Mouse (Mus musculus): Measurements from ENCODE around the gene Ubqln1.
A peak's percentile ranks its signal among the peaks of the same experiment; 100 is the strongest.

The Ubqln1 gene

GRCm38 (mm10) chr13:58213801-58214200, 1.7 kb downstream of the Ubqln1 start:
- DNase-seq (ENCODE audit: low read depth, low spot score), result peak; percentile 79
- Histone ChIP-seq H3K36me3 (ENCODE audit: control insufficient read depth, insufficient read depth, low read length, poor library complexity, severe bottlenecking) (no peaks in the 10 kb centered on the region), H3K27me3 (ENCODE audit: control insufficient read depth, insufficient read depth, low read length, poor library complexity, severe bottlenecking) (no peaks in the 10 kb centered on the region)

DNA sequence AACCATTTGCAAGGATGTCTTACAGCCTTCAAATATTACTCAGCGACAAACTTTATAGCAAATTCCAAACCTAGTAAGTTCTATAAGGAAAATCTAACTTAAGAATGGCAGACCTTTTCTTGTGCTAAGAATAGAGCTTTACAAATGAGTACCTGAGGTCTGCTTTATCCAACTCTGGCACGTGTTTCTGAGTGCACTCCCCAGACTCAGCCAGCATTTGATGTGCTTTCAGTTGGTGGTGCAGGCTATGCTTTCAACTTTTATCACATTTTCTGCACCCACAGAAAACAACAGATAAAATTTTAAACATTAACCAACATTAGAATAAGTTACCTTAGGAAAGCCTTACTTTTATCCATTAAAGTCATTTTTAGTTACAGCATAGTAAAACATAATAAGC, 2.9 kb downstream of the Ubqln1 start:
- H3K27me3 ChIP-seq (ENCODE audit: control insufficient read depth, insufficient read depth, low read length, poor library complexity, severe bottlenecking), result no peaks in the 10 kb centered on the region
- no peak for DNase-seq (ENCODE audit: low read depth, low spot score)

DNA sequence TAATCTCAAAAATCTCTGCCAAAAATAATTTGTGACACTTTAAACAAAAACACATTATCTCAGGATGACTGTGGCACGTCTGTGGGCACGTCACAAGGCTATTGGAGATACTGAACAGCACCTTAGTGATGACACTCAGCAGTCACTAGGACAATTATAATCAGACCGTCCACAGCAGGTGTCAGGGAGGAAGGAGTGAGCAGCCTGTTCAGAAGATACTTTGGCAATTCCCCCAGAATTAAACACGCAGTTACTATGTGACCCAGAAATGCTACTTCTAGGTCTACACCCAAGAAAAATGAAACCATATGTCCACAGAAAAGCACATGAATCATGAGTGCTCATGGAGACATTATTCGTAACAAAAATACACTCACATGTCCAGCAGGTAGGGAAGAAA, 5.0 kb downstream of the Ubqln1 start:
- H3K36me3 ChIP-seq (ENCODE audit: control insufficient read depth, insufficient read depth, low read length, poor library complexity, severe bottlenecking), result no peaks in the 10 kb centered on the region
- DNase-seq (ENCODE audit: low read depth, low spot score), result no peak
- H3K27me3 ChIP-seq (ENCODE audit: control insufficient read depth, insufficient read depth, low read length, poor library complexity, severe bottlenecking), result no peaks in the 10 kb centered on the region

More for the DNA sequence above, 2.9 kb downstream of the Ubqln1 start:
- H3K36me3 ChIP-seq (ENCODE audit: control insufficient read depth, insufficient read depth, low read length, poor library complexity, severe bottlenecking), result no peaks in the 10 kb centered on the region

- H3K27me3 ChIP-seq (ENCODE audit: control insufficient read depth, insufficient read depth, low read length, poor library complexity, severe bottlenecking), result no peaks in the 10 kb centered on the region
Measured at GRCm38 (mm10) chr13:58206084-58206483, 9.4 kb downstream of the Ubqln1 start.

DNA sequence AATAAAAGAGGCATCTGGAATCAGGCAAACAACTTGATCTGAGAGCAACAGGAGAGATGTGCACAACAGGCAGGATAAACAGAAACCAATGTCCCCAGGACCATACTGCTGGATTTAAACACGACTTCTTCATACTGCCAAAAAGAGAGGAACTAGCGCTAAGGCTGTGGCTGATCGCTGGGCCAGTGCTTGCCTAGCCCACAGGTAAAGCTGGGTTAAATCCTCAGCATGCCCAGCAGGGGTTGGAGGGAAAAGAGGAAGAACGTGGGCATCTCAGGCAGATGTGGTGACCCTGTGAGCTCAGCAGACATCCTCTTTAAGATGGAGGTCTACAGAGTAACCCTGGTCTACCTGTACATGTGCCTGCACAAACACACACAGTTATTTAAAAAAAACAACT, 10.5 kb downstream of the Ubqln1 start:
- peak; percentile 77 for DNase-seq (ENCODE audit: low read depth, low spot score)
- H3K27me3 ChIP-seq (ENCODE audit: control insufficient read depth, insufficient read depth, low read length, poor library complexity, severe bottlenecking), result no peaks in the 10 kb centered on the region
- no peaks in the 10 kb centered on the region for H3K36me3 ChIP-seq (ENCODE audit: control insufficient read depth, insufficient read depth, low read length, poor library complexity, severe bottlenecking)

More at GRCm38 (mm10) chr13:58206084-58206483, 9.4 kb downstream of the Ubqln1 start:
- no peaks in the 10 kb centered on the region for H3K36me3 ChIP-seq (ENCODE audit: control insufficient read depth, insufficient read depth, low read length, poor library complexity, severe bottlenecking)
- no peak for DNase-seq (ENCODE audit: low read depth, low spot score)

GRCm38 (mm10) chr13:58204202-58204601, 11.3 kb downstream of the Ubqln1 start:
- Histone ChIP-seq H3K27me3 (ENCODE audit: control insufficient read depth, insufficient read depth, low read length, poor library complexity, severe bottlenecking) (no peaks in the 10 kb centered on the region), H3K36me3 (ENCODE audit: control insufficient read depth, insufficient read depth, low read length, poor library complexity, severe bottlenecking) (no peaks in the 10 kb centered on the region)
- no peak for DNase-seq (ENCODE audit: low read depth, low spot score)

DNA sequence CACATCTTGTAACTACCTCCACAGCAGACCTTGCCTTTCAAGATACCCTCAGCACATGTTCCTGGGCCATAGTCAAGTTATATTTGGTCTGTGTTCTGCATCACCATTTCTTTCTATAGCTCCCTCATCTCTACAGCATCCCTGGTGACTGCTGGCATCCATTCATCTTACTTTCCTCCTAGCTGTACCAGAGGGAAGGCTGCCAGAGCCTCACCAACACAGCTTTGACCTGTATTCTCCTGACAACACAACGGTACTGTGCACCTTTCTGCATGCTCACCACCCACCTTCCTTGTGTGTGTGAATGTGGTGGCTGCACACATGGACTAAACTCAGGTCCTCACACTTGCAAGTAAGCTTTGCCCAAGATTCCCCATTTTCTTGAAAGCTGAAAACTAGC, 12.6 kb downstream of the Ubqln1 start:
- no peak for DNase-seq (ENCODE audit: low read depth, low spot score)
- Histone ChIP-seq H3K27me3 (ENCODE audit: control insufficient read depth, insufficient read depth, low read length, poor library complexity, severe bottlenecking) (no peaks in the 10 kb centered on the region), H3K36me3 (ENCODE audit: control insufficient read depth, insufficient read depth, low read length, poor library complexity, severe bottlenecking) (no peaks in the 10 kb centered on the region)

GRCm38 (mm10) chr13:58201908-58202307, 13.5 kb downstream of the Ubqln1 start:
- no peaks in the 10 kb centered on the region for H3K27me3 ChIP-seq (ENCODE audit: control insufficient read depth, insufficient read depth, low read length, poor library complexity, severe bottlenecking)
- DNase-seq (ENCODE audit: low read depth, low spot score), result peak; percentile 19
- no peaks in the 10 kb centered on the region for H3K36me3 ChIP-seq (ENCODE audit: control insufficient read depth, insufficient read depth, low read length, poor library complexity, severe bottlenecking)

DNA sequence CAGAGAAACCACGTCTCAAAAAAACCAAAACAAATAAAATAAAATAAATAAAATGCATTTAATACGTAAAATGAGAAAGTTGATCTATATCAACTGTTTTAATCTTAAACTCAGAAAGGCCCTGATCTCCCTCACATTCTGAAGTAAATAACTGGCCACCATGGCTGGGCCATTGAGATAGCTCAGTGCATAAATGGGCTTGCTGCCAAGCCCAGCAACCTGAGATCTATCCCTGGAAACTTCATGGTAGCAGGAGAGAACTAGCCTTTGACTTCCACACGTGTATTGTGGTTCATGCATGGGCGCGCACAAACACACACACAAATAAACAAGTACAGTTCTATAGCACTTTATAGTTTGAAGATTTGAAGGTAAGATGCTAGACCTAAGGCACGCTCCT, 14.1 kb downstream of the Ubqln1 start:
- Histone ChIP-seq H3K36me3 (ENCODE audit: control insufficient read depth, insufficient read depth, low read length, poor library complexity, severe bottlenecking) (no peaks in the 10 kb centered on the region), H3K27me3 (ENCODE audit: control insufficient read depth, insufficient read depth, low read length, poor library complexity, severe bottlenecking) (no peaks in the 10 kb centered on the region)
- DNase-seq (ENCODE audit: low read depth, low spot score), result no peak

- Histone ChIP-seq H3K36me3 (ENCODE audit: control insufficient read depth, insufficient read depth, low read length, poor library complexity, severe bottlenecking) (peaks cover 7% of the 10 kb centered on the region), H3K27me3 (ENCODE audit: control insufficient read depth, insufficient read depth, low read length, poor library complexity, severe bottlenecking) (no peaks in the 10 kb centered on the region)
- DNase-seq (ENCODE audit: low read depth, low spot score), result peak; percentile 76
Measured at GRCm38 (mm10) chr13:58197981-58198640, 17.3 kb downstream of the Ubqln1 start.

DNA sequence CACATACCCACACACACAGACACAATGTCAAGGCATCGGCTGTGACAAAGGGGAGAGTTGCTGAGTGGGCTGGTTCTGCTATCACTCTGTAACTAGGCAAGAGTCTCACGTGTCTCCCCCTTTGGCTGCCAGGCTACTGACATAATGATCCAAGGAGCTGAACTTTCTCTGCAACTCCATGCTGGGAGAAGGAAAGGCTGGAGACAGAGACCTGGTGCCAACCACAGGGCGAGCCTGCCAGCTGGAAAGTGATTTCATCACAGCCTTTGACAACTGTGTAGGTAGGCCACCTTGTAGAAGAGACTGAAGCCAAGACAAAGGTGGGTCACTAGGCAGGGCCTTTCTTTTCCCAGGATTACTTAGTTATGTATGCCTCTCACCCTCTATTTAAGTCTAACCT, 18.2 kb downstream of the Ubqln1 start:
- Histone ChIP-seq H3K27me3 (ENCODE audit: control insufficient read depth, insufficient read depth, low read length, poor library complexity, severe bottlenecking) (no peaks in the 10 kb centered on the region), H3K36me3 (ENCODE audit: control insufficient read depth, insufficient read depth, low read length, poor library complexity, severe bottlenecking) (peaks cover 9% of the 10 kb centered on the region)
- no peak for DNase-seq (ENCODE audit: low read depth, low spot score)

GRCm38 (mm10) chr13:58194908-58195307, 20.5 kb downstream of the Ubqln1 start:
- H3K36me3 ChIP-seq (ENCODE audit: control insufficient read depth, insufficient read depth, low read length, poor library complexity, severe bottlenecking), result peaks cover 17% of the 10 kb centered on the region
- no peaks in the 10 kb centered on the region for H3K27me3 ChIP-seq (ENCODE audit: control insufficient read depth, insufficient read depth, low read length, poor library complexity, severe bottlenecking)
- DNase-seq (ENCODE audit: low read depth, low spot score), result no peak

GRCm38 (mm10) chr13:58193221-58193620, 22.2 kb downstream of the Ubqln1 start:
- no peak for DNase-seq (ENCODE audit: low read depth, low spot score)
- no peaks in the 10 kb centered on the region for H3K27me3 ChIP-seq (ENCODE audit: control insufficient read depth, insufficient read depth, low read length, poor library complexity, severe bottlenecking)
- peaks cover 22% of the 10 kb centered on the region for H3K36me3 ChIP-seq (ENCODE audit: control insufficient read depth, insufficient read depth, low read length, poor library complexity, severe bottlenecking)

DNA sequence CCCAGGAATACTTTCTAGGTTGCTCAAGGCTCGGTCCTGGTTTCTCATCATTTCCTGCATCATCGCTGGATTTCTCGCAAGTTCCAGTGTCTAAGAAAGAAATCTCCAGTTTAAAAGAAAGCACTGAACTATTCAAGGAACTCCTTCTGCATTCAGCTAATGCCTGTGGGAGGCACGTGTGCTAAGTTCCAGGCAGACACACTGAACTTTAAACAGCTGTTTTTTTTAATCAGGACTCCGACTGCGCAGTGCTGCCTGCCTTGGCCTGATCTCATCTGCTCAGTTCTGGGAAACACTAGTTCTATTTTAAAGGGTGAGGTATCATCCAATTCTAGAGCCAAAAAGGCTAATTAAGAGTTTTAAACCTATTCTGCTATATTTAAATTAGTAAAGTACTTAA, 23.3 kb downstream of the Ubqln1 start:
- no peaks in the 10 kb centered on the region for H3K27me3 ChIP-seq (ENCODE audit: control insufficient read depth, insufficient read depth, low read length, poor library complexity, severe bottlenecking)
- no peak for DNase-seq (ENCODE audit: low read depth, low spot score)
- peaks cover 22% of the 10 kb centered on the region for H3K36me3 ChIP-seq (ENCODE audit: control insufficient read depth, insufficient read depth, low read length, poor library complexity, severe bottlenecking)

GRCm38 (mm10) chr13:58191516-58191915, 23.9 kb downstream of the Ubqln1 start:
- Histone ChIP-seq H3K36me3 (ENCODE audit: control insufficient read depth, insufficient read depth, low read length, poor library complexity, severe bottlenecking) (peaks cover 22% of the 10 kb centered on the region), H3K27me3 (ENCODE audit: control insufficient read depth, insufficient read depth, low read length, poor library complexity, severe bottlenecking) (no peaks in the 10 kb centered on the region)
- no peak for DNase-seq (ENCODE audit: low read depth, low spot score)

- H3K36me3 ChIP-seq (ENCODE audit: control insufficient read depth, insufficient read depth, low read length, poor library complexity, severe bottlenecking), result peaks cover 21% of the 10 kb centered on the region
- no peaks in the 10 kb centered on the region for H3K27me3 ChIP-seq (ENCODE audit: control insufficient read depth, insufficient read depth, low read length, poor library complexity, severe bottlenecking)
- no peak for DNase-seq (ENCODE audit: low read depth, low spot score)
Measured at GRCm38 (mm10) chr13:58189473-58189872, 26.0 kb downstream of the Ubqln1 start.

All from splenic B cell, adult 2 months (primary cell).